In the genomic region with DNA sequence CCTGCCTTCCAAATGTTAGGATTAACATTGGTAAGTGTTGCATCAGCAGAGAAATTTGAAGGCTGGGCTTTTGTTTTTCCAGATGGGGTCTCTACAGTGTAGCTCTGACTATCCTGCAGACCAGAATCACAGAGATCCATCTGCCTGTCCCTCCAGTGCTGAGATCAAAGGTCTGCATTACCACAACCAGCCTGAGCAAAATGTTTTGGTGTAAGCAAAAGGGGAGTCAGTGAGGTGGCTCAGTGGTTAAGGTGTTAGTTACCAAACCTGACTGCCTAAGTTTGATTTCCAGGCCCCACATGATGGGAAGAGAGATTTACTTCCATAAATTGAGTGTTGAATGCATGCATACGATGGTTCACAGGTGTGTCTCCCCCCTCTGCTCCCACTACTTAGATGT, we compare ENCODE assay signal across 31 mouse cellular contexts. TPM values are rescaled to one million over a fixed set of nuclear protein-coding genes. Genes with fewer than 3 reads are reported as not detected.
DNase-seq lines count a peak whose midpoint lies in the region; ATAC-seq and TF ChIP-seq lines count a peak whose summit lies in the region.
"Had no signal": no experiment of that assay in that cellular context is flagged by ENCODE, and none has a peak within 500 bp of the region (broad histone marks: within the 10 kb centered on the region; RNA-seq: fewer than 3 reads in every experiment).

No protein-coding gene starts in this region.

- ATAC-seq in activated CD4-positive, CD25-positive, alpha-beta regulatory T cell, adult 4 months, result peak; percentile 65
- 0 out of 2 replicates have a peak, but pooled peaks have one; percentile 50 for ATAC-seq in megakaryocyte-erythroid progenitor cell, adult 5-6 weeks (replicated peaks; ENCODE audit: low FRiP score, low TSS enrichment, poor library complexity, severe bottlenecking)
- ATAC-seq: forebrain, embryonic 14.5 days; forebrain, postnatal 0 days; intestine, embryonic 15.5 days had no signal

- no peak overlapping the region for H3K4me3 ChIP-seq in gastrocnemius, adult 2 months
- H3K4me3 ChIP-seq: embryonic facial prominence, embryonic 12.5 days; embryonic facial prominence, embryonic 15.5 days; heart, adult 2 months; heart, embryonic 10.5 days; hindbrain, embryonic 12.5 days; hindbrain, embryonic 15.5 days; intestine, embryonic 15.5 days had no signal

- DNase-seq in gastrocnemius, adult 2 months, result no peak
- no peak for DNase-seq in gastrocnemius, postnatal 36 days
- DNase-seq in CD4-positive helper T cell, adult 2 months (ENCODE audit: low read depth, low spot score), result peak; percentile 38
- no peak for DNase-seq in cerebellum, adult 8-10 months
- DNase-seq in lung, adult 18-20 months, result no peak
- no peak for DNase-seq in adrenal gland, postnatal 14 days
- DNase-seq: adrenal gland, adult 2 months; adrenal gland, postnatal 25 days; forebrain, postnatal 0 days; gastrocnemius, postnatal 10 days; heart, adult 2 months; kidney, adult 18-20 months had no signal

- TF ChIP-seq CTCF in gastrocnemius, adult 2 months (IDR thresholded peaks at IDR 0.05), result no peak

- 0 out of 2 replicates have a peak overlapping the region, but pooled peaks have one; percentile 17 for H3K27ac ChIP-seq in gastrocnemius, adult 2 months
- H3K27ac ChIP-seq: embryonic facial prominence, embryonic 12.5 days; embryonic facial prominence, embryonic 15.5 days; heart, adult 2 months; heart, embryonic 10.5 days; hindbrain, embryonic 12.5 days; hindbrain, embryonic 15.5 days; intestine, embryonic 15.5 days had no signal

- intact Hi-C loops in gastrocnemius, adult 2 months (cut with DNase I), result loop anchor here (10.0 kb wide), 1 partner anchor 295 kb away; no protein-coding TSS in a partner anchor
- intact Hi-C loops in gastrocnemius, postnatal 36 days (cut with DNase I), result no loop called here

RNA-seq across cellular contexts. Expression of gene Ppp2ca, which starts 10.9 kb away (rescaled TPM):
- total RNA-seq in gastrocnemius, adult 2 months (2021), result 10 to 100 TPM; 43.2 to 54.0 TPM
- total RNA-seq in gastrocnemius, postnatal 36 days (2021), result 10 to 100 TPM; 37.0 to 44.3 TPM
- polyA plus RNA-seq in activated CD4-positive, CD25-positive, alpha-beta regulatory T cell, adult 4 months (2017; shearing (Covaris generic)), result 10 to 100 TPM; 11.0 to 18.0 TPM
- total RNA-seq in megakaryocyte-erythroid progenitor cell, adult 5-6 weeks (2014; fragmentation: Nextera tagmentation), result 65.6 and 66.8 TPM in 2 replicates
- total RNA-seq in megakaryocyte-erythroid progenitor cell, adult 5-6 weeks (2017), result 103 and 104 TPM in 2 replicates
- total RNA-seq in adrenal gland, postnatal 14 days (2021), result 75.1 and 78.2 TPM in 2 replicates

RNA-seq across cellular contexts. Expression of gene Olfr1373, which starts 35.9 kb away (rescaled TPM):
- not detected for total RNA-seq in gastrocnemius, adult 2 months (2021)
- not detected for total RNA-seq in gastrocnemius, postnatal 36 days (2021)
- not detected for polyA plus RNA-seq in activated CD4-positive, CD25-positive, alpha-beta regulatory T cell, adult 4 months (2017; shearing (Covaris generic))
- total RNA-seq in megakaryocyte-erythroid progenitor cell, adult 5-6 weeks (2014; fragmentation: Nextera tagmentation), result not detected in 2 replicates
- not detected in 2 replicates for total RNA-seq in megakaryocyte-erythroid progenitor cell, adult 5-6 weeks (2017)
- not detected in 2 replicates for total RNA-seq in adrenal gland, postnatal 14 days (2021)
- total RNA-seq: adrenal gland, adult 2 months; adrenal gland, postnatal 25 days; CH12.LX; common myeloid progenitor, adult 5-6 weeks; forebrain, postnatal 0 days; G1E; gastrocnemius, postnatal 10 days; gastrocnemius, postnatal 4 days; heart, adult 2 months; heart, postnatal 25 days; hematopoietic stem cell, adult 5-6 weeks had no signal
- polyA plus RNA-seq: adrenal gland, adult 2 months; embryonic facial prominence, embryonic 12.5 days; embryonic facial prominence, embryonic 15.5 days; forebrain, embryonic 11.5 days; forebrain, embryonic 14.5 days; forebrain, postnatal 0 days; frontal cortex, adult 2 months; G1E; heart, adult 2 months; heart, embryonic 10.5 days; heart, embryonic 14.5 days; heart, postnatal 0 days; hindbrain, embryonic 12.5 days; hindbrain, embryonic 15.5 days; intestine, embryonic 15.5 days had no signal
